Mouse (Mus musculus) liver, embryonic 15.5 days (tissue): ENCODE measurements around the gene Trim2. TPM values are rescaled to one million over a fixed set of nuclear protein-coding genes. Genes with fewer than 3 reads are reported as not detected.

Experiments used
- ATAC-seq: fragments of 200-750 bp; cut with Nextera tagmentation; 2 replicates; pipeline ENCODE4 v1.8.0; 2017; ENCODE audit warnings: moderate number of reproducible peaks, mild to moderate bottlenecking, moderate library complexity; ENCODE audit not compliant: insufficient read depth
- H3K27ac ChIP-seq: fragments of 300-500 bp; sonication (generic); replicated peaks from 2 replicates; pipeline ENCODE4 v1.5.1; 2015; ENCODE audit warnings: mild to moderate bottlenecking, inconsistent platforms
- H3K27me3 ChIP-seq: fragments of 300-500 bp; sonication (generic); 2 replicates; pipeline ENCODE4 v1.6.1; 2015; ENCODE audit warnings: mild to moderate bottlenecking, inconsistent platforms
- H3K36me3 ChIP-seq: fragments of 300-500 bp; sonication (generic); replicated peaks from 2 replicates; pipeline ENCODE4 v1.6.1; 2015; ENCODE audit warnings: moderate library complexity, mild to moderate bottlenecking, inconsistent platforms
- H3K4me1 ChIP-seq: fragments of 300-500 bp; sonication (generic); replicated peaks from 2 replicates; pipeline ENCODE4 v1.6.1; 2015; ENCODE audit warnings: inconsistent platforms
- H3K4me2 ChIP-seq: fragments of 300-500 bp; sonication (generic); 2 replicates; pipeline ENCODE4 v1.6.1; 2015; ENCODE audit warnings: moderate library complexity, mild to moderate bottlenecking, inconsistent platforms
- H3K4me3 ChIP-seq: fragments of 300-500 bp; sonication (generic); replicated peaks from 2 replicates; pipeline ENCODE4 v1.5.1; 2015; ENCODE audit warnings: mild to moderate bottlenecking, inconsistent platforms
- H3K9ac ChIP-seq: fragments of 300-500 bp; sonication (generic); 2 replicates; pipeline ENCODE4 v1.6.1; 2015; ENCODE audit warnings: moderate library complexity, mild to moderate bottlenecking, inconsistent platforms
- H3K9me3 ChIP-seq: fragments of 300-500 bp; sonication (generic); replicated peaks from 2 replicates; pipeline ENCODE4 v1.6.1; 2016; ENCODE audit warnings: inconsistent platforms
- WGBS: fragments of 180-500 bp; shearing (Covaris S2); methylation state at CpG from one replicate; pipeline ENCODE4 v1.1.7; 2015; ENCODE audit warnings: mixed read lengths; ENCODE audit not compliant: insufficient replicate concordance; 5-methylcytosine and 5-hydroxymethylcytosine counted together
- polyA plus RNA-seq: library from polyadenylated mRNA; unstranded; fragments of >200 nt; fragmentation: Nextera tagmentation; extraction: Ambion mirVana; gene quantifications from 2 replicates; pipeline ENCODE4 v1.2.1, GENCODE M21; 2015

The Trim2 gene
- polyA plus RNA-seq, 1 experiment from 2014 or later = 4.8 TPM

GRCm38 (mm10) chr3:84318865-84319264, 12.2 kb upstream of the Trim2 start:
- H3K27me3 ChIP-seq = no peaks in the 10 kb centered on the region
- WGBS = 62% methylated on average over 4 of the region's 4 CpGs
- H3K27ac ChIP-seq = no peak overlapping the region

DNA sequence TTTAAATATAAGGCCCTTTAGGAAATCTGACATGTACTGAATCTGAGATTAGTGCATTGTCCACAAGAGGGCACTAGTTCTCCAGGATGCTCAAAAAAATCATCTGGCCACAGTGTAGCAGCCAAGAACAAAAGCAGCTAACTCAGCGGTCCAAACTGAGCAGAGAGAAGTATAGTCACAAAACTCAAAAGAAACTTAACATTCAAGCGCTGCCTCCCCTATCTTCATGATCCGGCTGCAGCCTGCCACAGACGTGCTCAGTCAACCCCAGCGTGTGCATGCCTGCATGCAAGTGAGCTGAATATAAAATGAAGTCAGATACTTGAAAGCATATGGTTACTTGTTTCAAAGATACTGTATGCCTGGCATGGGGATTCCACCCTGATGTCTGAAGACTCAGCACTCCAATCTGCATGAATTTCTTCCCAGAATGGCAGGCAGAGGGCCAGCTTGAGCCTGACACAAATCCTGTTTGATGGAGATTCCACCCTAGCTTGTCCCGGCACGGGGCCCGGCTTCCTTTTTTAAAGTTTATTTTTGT, 8.0 kb upstream of the Trim2 start:
- peak overlapping the region; percentile 10; the same call in 1 of the 2 replicates for H3K9ac ChIP-seq
- peak overlapping the region; percentile 40 for H3K4me2 ChIP-seq
- no peak overlapping the region for H3K27ac ChIP-seq
- H3K27me3 ChIP-seq = 0 out of 2 replicates have a peak, but pooled peaks cover 11% of the 10 kb centered on the region
- peaks cover 20% of the 10 kb centered on the region for H3K4me1 ChIP-seq
- no peaks in the 10 kb centered on the region for H3K36me3 ChIP-seq
- 32% methylated on average over 8 of the region's 8 CpGs for WGBS
- H3K9me3 ChIP-seq = no peaks in the 10 kb centered on the region
- no peak for ATAC-seq
- H3K4me3 ChIP-seq = no peak overlapping the region

More at GRCm38 (mm10) chr3:84318865-84319264, 12.2 kb upstream of the Trim2 start:
- Histone ChIP-seq H3K4me3 (no peak overlapping the region), H3K36me3 (no peaks in the 10 kb centered on the region), H3K9ac (no peak overlapping the region), H3K4me1 (peaks cover 16% of the 10 kb centered on the region), H3K9me3 (no peaks in the 10 kb centered on the region), H3K4me2 (no peak overlapping the region)
- no peak for ATAC-seq

GRCm38 (mm10) chr3:84313801-84314541, 7.3 kb upstream of the Trim2 start:
- H3K27ac ChIP-seq = no peak overlapping the region
- no peak overlapping the region for H3K4me2 ChIP-seq
- no peaks in the 10 kb centered on the region for H3K9me3 ChIP-seq
- no peaks in the 10 kb centered on the region for H3K36me3 ChIP-seq
- 58% methylated on average over 6 of the region's 6 CpGs for WGBS
- 0 out of 2 replicates have a peak, but pooled peaks cover 12% of the 10 kb centered on the region for H3K27me3 ChIP-seq
- no peak for ATAC-seq
- H3K4me1 ChIP-seq = peaks cover 20% of the 10 kb centered on the region
- H3K4me3 ChIP-seq = no peak overlapping the region
- no peak overlapping the region for H3K9ac ChIP-seq

GRCm38 (mm10) chr3:84313003-84313800, 6.5 kb upstream of the Trim2 start:
- H3K9ac ChIP-seq = no peak overlapping the region
- H3K4me2 ChIP-seq = peak overlapping the region; percentile 30; the same call in 1 of the 2 replicates
- peaks cover 20% of the 10 kb centered on the region for H3K4me1 ChIP-seq
- no peak for ATAC-seq
- H3K4me3 ChIP-seq = no peak overlapping the region
- no peak overlapping the region for H3K27ac ChIP-seq
- H3K9me3 ChIP-seq = no peaks in the 10 kb centered on the region
- no peaks in the 10 kb centered on the region for H3K36me3 ChIP-seq
- 0 out of 2 replicates have a peak, but pooled peaks cover 12% of the 10 kb centered on the region for H3K27me3 ChIP-seq
- WGBS = 31% methylated on average over 18 of the region's 18 CpGs

DNA sequence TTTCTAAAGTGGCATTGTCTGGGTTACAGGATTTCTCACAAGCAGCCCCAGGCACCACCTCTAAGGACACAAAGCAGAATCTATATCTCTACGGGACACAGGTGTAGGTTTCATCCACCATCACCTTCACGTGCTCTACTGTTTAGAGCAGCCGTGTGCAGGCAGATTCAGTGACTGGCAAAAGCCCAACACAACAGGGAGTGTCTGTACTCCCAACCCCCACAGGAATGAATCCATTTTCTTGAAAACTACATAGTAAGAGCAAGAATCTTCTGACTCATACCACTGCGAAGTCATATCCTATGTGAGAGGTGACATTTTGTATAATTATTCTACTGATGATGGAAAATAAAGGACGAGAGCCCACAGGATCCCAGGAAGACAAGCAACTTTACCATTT, 5.6 kb upstream of the Trim2 start:
- Histone ChIP-seq H3K4me3 (no peak overlapping the region), H3K36me3 (no peaks in the 10 kb centered on the region), H3K4me1 (peaks cover 20% of the 10 kb centered on the region), H3K27ac (no peak overlapping the region), H3K4me2 (no peak overlapping the region), H3K27me3 (peaks cover 15% of the 10 kb centered on the region; the same call in 1 of the 2 replicates), H3K9ac (no peak overlapping the region), H3K9me3 (no peaks in the 10 kb centered on the region)
- WGBS = 65% methylated on average over 5 of the region's 5 CpGs
- ATAC-seq = no peak

DNA sequence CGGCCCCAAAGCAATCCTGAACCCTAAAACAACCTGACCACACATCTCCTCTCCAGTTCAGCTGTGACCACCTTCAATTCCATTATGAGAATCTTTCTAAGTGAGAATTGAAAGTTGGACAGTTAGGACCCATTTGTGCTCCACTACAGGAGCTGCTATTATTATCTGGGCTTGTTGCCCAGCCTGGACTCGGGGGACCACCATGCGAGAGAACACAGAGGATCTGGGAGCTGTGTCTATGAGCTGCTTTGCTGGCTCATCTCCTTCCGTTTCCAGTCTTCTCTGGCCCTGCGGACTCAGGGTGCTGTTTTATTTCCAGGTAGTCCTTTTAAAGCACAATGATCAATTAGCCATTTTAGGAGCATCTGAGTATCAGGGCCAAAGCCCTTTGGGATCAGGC, 839 bp upstream of the Trim2 start:
- no peak overlapping the region for H3K4me2 ChIP-seq
- 69% methylated on average over 5 of the region's 5 CpGs for WGBS
- H3K27me3 ChIP-seq = peaks cover 62% of the 10 kb centered on the region
- H3K9ac ChIP-seq = no peak overlapping the region
- no peak for ATAC-seq
- no peak overlapping the region for H3K27ac ChIP-seq
- no peaks in the 10 kb centered on the region for H3K9me3 ChIP-seq
- H3K4me3 ChIP-seq = no peak overlapping the region
- peaks cover 4% of the 10 kb centered on the region; the same call in 1 of the 2 replicates for H3K4me1 ChIP-seq
- no peaks in the 10 kb centered on the region for H3K36me3 ChIP-seq

DNA sequence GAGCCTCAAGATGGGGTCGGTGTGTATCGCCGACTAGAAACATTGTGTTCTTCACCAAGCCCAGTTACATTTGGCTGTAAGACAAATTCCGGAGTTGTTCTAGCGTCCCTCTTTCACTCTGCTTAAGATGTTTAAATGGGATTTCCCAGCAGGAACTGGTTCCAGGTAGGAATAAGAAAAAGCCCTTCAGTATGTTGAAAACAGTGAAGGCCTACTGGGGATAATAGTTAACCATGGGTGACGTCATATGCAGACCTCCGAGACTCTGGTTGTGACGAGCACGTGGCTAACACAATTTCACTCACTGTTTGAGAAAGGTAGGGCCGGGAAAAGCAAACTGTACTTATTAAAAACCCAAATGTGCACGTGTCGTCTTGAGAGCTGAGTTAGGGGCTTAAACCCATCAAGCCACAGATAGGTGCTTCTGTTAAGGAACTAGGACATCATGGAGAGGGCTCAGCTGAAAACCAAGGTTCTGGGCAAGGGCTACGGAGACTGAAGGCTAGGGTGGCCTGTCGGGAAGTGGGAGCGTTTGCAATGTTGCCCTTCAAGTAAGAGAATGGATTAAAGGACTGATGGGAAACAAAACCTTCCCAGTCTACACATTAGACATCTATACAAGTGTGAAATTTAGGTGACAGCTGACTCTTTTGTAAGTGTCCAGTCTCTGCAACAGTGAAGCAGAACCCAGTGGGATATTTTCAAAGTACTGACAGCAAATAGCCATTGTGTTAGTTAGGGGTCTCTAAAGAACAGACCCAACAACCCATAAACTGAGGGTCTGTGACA, 761 bp downstream of the Trim2 start:
- H3K27me3 ChIP-seq = peaks cover 63% of the 10 kb centered on the region
- no peaks in the 10 kb centered on the region for H3K9me3 ChIP-seq
- no peak for ATAC-seq
- no peak overlapping the region for H3K27ac ChIP-seq
- no peak overlapping the region for H3K9ac ChIP-seq
- H3K4me1 ChIP-seq = peaks cover 4% of the 10 kb centered on the region; the same call in 1 of the 2 replicates
- no peak overlapping the region for H3K4me3 ChIP-seq
- H3K4me2 ChIP-seq = no peak overlapping the region
- 40% methylated on average over 15 of the region's 15 CpGs for WGBS
- no peaks in the 10 kb centered on the region for H3K36me3 ChIP-seq

- peaks cover 62% of the 10 kb centered on the region for H3K27me3 ChIP-seq
- H3K9ac ChIP-seq = no peak overlapping the region
- H3K27ac ChIP-seq = no peak overlapping the region
- no peaks in the 10 kb centered on the region for H3K36me3 ChIP-seq
- H3K4me3 ChIP-seq = peak overlapping the region; percentile 29
- H3K4me1 ChIP-seq = peaks cover 4% of the 10 kb centered on the region; the same call in 1 of the 2 replicates
- 2% methylated on average over 28 of the region's 28 CpGs for WGBS
- H3K4me2 ChIP-seq = peak overlapping the region; percentile 54
- no peaks in the 10 kb centered on the region for H3K9me3 ChIP-seq
- no peak for ATAC-seq
Measured at GRCm38 (mm10) chr3:84305010-84305692, 1.5 kb downstream of the Trim2 start.

DNA sequence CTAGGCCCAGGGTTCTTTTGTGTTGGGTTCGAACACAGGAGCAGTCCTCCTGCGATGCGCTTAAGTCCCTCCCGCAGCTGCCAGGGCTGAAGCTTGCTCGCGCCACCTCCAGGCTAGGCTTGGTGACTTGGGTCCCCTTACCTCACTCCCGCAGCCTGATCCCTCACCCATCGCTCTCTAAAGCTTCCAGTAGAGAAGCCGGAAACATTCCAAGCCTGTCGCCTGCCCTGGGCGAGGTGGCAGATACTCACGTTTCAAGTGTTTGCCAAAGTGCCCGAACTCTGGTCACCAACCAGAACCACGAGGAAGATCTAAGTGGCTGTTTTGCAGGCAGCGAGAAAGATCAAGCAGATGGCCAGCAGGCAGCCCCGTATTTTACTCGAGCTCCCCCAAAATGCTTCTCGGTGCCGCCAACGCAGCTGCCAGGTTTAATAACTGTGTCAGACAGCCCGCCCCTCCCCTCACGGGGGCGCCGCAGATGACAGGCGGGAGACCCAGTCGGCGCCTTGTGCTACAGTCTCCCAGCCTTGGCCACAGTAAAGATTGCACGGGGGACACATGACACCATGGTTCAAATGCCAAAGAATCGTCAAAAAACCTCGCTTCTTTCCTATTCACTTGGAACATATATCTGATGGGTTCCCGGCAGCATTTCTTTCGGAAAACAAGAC, 2.2 kb downstream of the Trim2 start:
- no peak overlapping the region for H3K9ac ChIP-seq
- H3K9me3 ChIP-seq = no peaks in the 10 kb centered on the region
- WGBS = 2% methylated on average over 32 of the region's 32 CpGs
- peak overlapping the region; percentile 54 for H3K4me2 ChIP-seq
- peak overlapping the region; percentile 29 for H3K4me3 ChIP-seq
- ATAC-seq = no peak
- H3K36me3 ChIP-seq = no peaks in the 10 kb centered on the region
- no peak overlapping the region for H3K27ac ChIP-seq
- peaks cover 57% of the 10 kb centered on the region for H3K27me3 ChIP-seq
- peaks cover 4% of the 10 kb centered on the region; the same call in 1 of the 2 replicates for H3K4me1 ChIP-seq
